Mouse (Mus musculus): ENCODE data around the gene Lyrm9. TPM values are rescaled to one million over a fixed set of nuclear protein-coding genes. Genes with fewer than 3 reads are reported as not detected.

Gene Lyrm9
- total and polyA plus RNA-seq, 2 experiments from 2014 or later = 6.9 to 51.7 TPM

- Histone ChIP-seq H3K4me3 (ENCODE audit: low read depth, low read length) (peak overlapping the region; percentile 23; the same call in 1 of the 2 replicates), H3K4me1 (ENCODE audit: control insufficient read depth, insufficient read depth) (peaks cover 5% of the 10 kb centered on the region), H3K36me3 (replicated peaks; ENCODE audit: control insufficient read depth, insufficient read depth, low read length) (no peaks in the 10 kb centered on the region), H3K27me3 (ENCODE audit: control insufficient read depth, insufficient read depth, low read length) (no peaks in the 10 kb centered on the region), H3K27ac (ENCODE audit: low read depth) (no peak overlapping the region), H3K9me3 (replicated peaks; ENCODE audit: control insufficient read depth, low read length) (no peaks in the 10 kb centered on the region), H3K9ac (replicated peaks; ENCODE audit: low read depth, low read length) (0 out of 2 replicates have a peak overlapping the region, but pooled peaks have one; percentile 13), H3K4me2 (ENCODE audit: low read depth, low read length) (peak overlapping the region; percentile 55)
- no peak for ATAC-seq (ENCODE audit: insufficient read depth, low read depth)
- TF ChIP-seq EP300 (IDR thresholded peaks at IDR 0.05; ENCODE audit: low read depth) (no peak), CTCF (IDR thresholded peaks at IDR 0.05; ENCODE audit: low read depth) (no peak)
- DNase-seq (ENCODE audit: low spot score) = no peak
- 30% methylated on average over 11 of the region's 11 CpGs for WGBS
Measured at GRCm38 (mm10) chr11:78792465-78792864, 33.9 kb upstream of the Lyrm9 start.

GRCm38 (mm10) chr11:78793116-78793515 lies 33.3 kb upstream of the Lyrm9 start:
- ATAC-seq (ENCODE audit: insufficient read depth, low read depth) (no peak), DNase-seq (ENCODE audit: low spot score) (no peak)
- Histone ChIP-seq H3K36me3 (replicated peaks; ENCODE audit: control insufficient read depth, insufficient read depth, low read length) (no peaks in the 10 kb centered on the region), H3K27me3 (ENCODE audit: control insufficient read depth, insufficient read depth, low read length) (no peaks in the 10 kb centered on the region), H3K4me2 (ENCODE audit: low read depth, low read length) (peak overlapping the region; percentile 55; the same call in 1 of the 2 replicates), H3K9ac (replicated peaks; ENCODE audit: low read depth, low read length) (no peak overlapping the region), H3K9me3 (replicated peaks; ENCODE audit: control insufficient read depth, low read length) (no peaks in the 10 kb centered on the region), H3K4me1 (ENCODE audit: control insufficient read depth, insufficient read depth) (peaks cover 5% of the 10 kb centered on the region), H3K4me3 (ENCODE audit: low read depth, low read length) (no peak overlapping the region), H3K27ac (ENCODE audit: low read depth) (no peak overlapping the region)
- WGBS = 66% methylated on average over 11 of the region's 11 CpGs
- TF ChIP-seq EP300 (IDR thresholded peaks at IDR 0.05; ENCODE audit: low read depth) (no peak), CTCF (IDR thresholded peaks at IDR 0.05; ENCODE audit: low read depth) (no peak)

GRCm38 (mm10) chr11:78796072-78796729 lies 30.2 kb upstream of the Lyrm9 start:
- ATAC-seq (ENCODE audit: insufficient read depth, low read depth) = no peak
- Histone ChIP-seq H3K4me3 (ENCODE audit: low read depth, low read length) (no peak overlapping the region), H3K27me3 (ENCODE audit: control insufficient read depth, insufficient read depth, low read length) (no peaks in the 10 kb centered on the region), H3K4me2 (ENCODE audit: low read depth, low read length) (no peak overlapping the region), H3K36me3 (replicated peaks; ENCODE audit: control insufficient read depth, insufficient read depth, low read length) (no peaks in the 10 kb centered on the region), H3K9me3 (replicated peaks; ENCODE audit: control insufficient read depth, low read length) (no peaks in the 10 kb centered on the region), H3K9ac (replicated peaks; ENCODE audit: low read depth, low read length) (no peak overlapping the region), H3K4me1 (ENCODE audit: control insufficient read depth, insufficient read depth) (peaks cover 5% of the 10 kb centered on the region; the same call in 1 of the 2 replicates), H3K27ac (ENCODE audit: low read depth) (no peak overlapping the region)
- TF ChIP-seq EP300 (IDR thresholded peaks at IDR 0.05; ENCODE audit: low read depth) = no peak
- TF ChIP-seq CTCF (IDR thresholded peaks at IDR 0.05; ENCODE audit: low read depth) = no peak
- no peak for DNase-seq (ENCODE audit: low spot score)
- 78% methylated on average over 10 of the region's 10 CpGs for WGBS

GRCm38 (mm10) chr11:78801094-78801493 lies 25.3 kb upstream of the Lyrm9 start:
- Histone ChIP-seq H3K4me2 (ENCODE audit: low read depth, low read length) (no peak overlapping the region), H3K9ac (replicated peaks; ENCODE audit: low read depth, low read length) (no peak overlapping the region), H3K4me3 (ENCODE audit: low read depth, low read length) (no peak overlapping the region), H3K27me3 (ENCODE audit: control insufficient read depth, insufficient read depth, low read length) (no peaks in the 10 kb centered on the region), H3K9me3 (replicated peaks; ENCODE audit: control insufficient read depth, low read length) (no peaks in the 10 kb centered on the region), H3K4me1 (ENCODE audit: control insufficient read depth, insufficient read depth) (0 out of 2 replicates have a peak, but pooled peaks cover 6% of the 10 kb centered on the region), H3K36me3 (replicated peaks; ENCODE audit: control insufficient read depth, insufficient read depth, low read length) (no peaks in the 10 kb centered on the region), H3K27ac (ENCODE audit: low read depth) (no peak overlapping the region)
- 86% methylated on average over 4 of the region's 4 CpGs for WGBS
- DNase-seq (ENCODE audit: low spot score) (no peak), ATAC-seq (ENCODE audit: insufficient read depth, low read depth) (no peak)
- TF ChIP-seq CTCF (IDR thresholded peaks at IDR 0.05; ENCODE audit: low read depth) (no peak), EP300 (IDR thresholded peaks at IDR 0.05; ENCODE audit: low read depth) (no peak)

DNA sequence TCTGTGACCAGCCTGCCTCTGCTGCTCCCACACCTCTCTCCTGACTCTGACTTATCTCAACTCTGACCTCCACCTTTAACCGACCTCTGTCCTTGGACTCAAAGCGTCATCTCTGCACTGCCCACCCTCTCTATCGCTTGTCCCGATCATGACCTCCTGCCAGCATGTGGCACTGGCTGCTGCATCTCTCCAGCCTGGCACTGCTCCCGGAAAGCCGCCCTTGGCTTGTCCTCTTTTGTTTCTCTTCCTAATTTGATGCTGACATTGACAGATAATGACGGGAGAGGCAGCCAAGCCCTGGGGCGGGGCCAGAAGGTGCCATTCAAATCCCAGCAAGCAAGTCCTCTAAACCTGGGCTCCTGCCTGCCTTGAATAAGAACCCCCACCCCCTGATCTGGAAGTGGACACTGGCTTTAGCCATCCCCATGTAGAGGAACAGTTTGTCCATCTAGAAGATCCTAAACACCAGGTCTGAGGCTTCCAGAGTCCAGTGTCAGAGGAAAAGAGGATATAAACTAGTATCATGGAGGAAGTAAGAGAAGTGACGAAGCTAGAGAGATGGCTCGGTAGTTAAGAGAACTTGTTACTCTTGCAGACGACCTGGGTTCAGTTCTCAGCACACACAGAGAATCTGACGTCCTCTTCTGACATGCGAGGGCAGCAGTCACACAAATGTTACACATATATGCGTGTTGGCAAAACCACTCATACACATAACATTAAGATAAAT lies 22.6 kb upstream of the Lyrm9 start:
- Histone ChIP-seq H3K9ac (replicated peaks; ENCODE audit: low read depth, low read length) (no peak overlapping the region), H3K36me3 (replicated peaks; ENCODE audit: control insufficient read depth, insufficient read depth, low read length) (no peaks in the 10 kb centered on the region), H3K4me1 (ENCODE audit: control insufficient read depth, insufficient read depth) (peaks cover 13% of the 10 kb centered on the region), H3K4me3 (ENCODE audit: low read depth, low read length) (no peak overlapping the region), H3K27ac (ENCODE audit: low read depth) (peak overlapping the region; percentile 88), H3K9me3 (replicated peaks; ENCODE audit: control insufficient read depth, low read length) (no peaks in the 10 kb centered on the region), H3K4me2 (ENCODE audit: low read depth, low read length) (no peak overlapping the region), H3K27me3 (ENCODE audit: control insufficient read depth, insufficient read depth, low read length) (no peaks in the 10 kb centered on the region)
- TF ChIP-seq CTCF (IDR thresholded peaks at IDR 0.05; ENCODE audit: low read depth) = no peak
- peak; percentile 92 for TF ChIP-seq EP300 (IDR thresholded peaks at IDR 0.05; ENCODE audit: low read depth)
- 39% methylated on average over 14 of the region's 14 CpGs for WGBS
- ATAC-seq (ENCODE audit: insufficient read depth, low read depth) (peak; percentile 97), DNase-seq (ENCODE audit: low spot score) (peak; percentile 93)

All from heart, postnatal 0 days (tissue).